Mouse (Mus musculus): ENCODE measurements at regions not wholly inside any gene's neighbourhood (a gene's known extent, or its start where the extent isn't known, plus 50 kb on each side); places are given as distances from the start of the nearest gene placed in this dataset.
"Not testable (repeated sequence)": the region's sequence is repeated elsewhere in the genome, so short reads cannot be mapped to it uniquely, and the experiment has no call there.

DNA sequence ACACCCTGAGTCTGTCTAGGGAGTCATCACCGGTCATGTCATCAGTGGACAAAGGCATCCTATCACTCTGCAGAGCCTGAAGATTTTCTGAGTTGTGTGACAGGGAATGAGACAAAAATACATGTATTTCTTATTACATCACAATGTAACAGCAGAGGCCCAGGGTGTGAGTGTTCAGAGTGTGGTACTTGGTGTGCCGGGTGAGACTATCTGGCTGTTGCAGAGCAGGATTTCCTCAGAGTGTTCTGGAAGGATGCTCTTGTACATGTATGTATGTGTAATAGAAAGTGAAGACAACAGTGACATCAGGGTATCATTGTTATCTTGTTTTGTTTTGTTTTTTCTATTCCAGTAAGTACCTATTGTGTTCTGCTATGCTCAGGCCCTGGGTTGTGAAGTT is 87.7 kb downstream of the Rhob start:
- no peak for DNase-seq (ENCODE audit: low spot score in 2 of 2)

DNA sequence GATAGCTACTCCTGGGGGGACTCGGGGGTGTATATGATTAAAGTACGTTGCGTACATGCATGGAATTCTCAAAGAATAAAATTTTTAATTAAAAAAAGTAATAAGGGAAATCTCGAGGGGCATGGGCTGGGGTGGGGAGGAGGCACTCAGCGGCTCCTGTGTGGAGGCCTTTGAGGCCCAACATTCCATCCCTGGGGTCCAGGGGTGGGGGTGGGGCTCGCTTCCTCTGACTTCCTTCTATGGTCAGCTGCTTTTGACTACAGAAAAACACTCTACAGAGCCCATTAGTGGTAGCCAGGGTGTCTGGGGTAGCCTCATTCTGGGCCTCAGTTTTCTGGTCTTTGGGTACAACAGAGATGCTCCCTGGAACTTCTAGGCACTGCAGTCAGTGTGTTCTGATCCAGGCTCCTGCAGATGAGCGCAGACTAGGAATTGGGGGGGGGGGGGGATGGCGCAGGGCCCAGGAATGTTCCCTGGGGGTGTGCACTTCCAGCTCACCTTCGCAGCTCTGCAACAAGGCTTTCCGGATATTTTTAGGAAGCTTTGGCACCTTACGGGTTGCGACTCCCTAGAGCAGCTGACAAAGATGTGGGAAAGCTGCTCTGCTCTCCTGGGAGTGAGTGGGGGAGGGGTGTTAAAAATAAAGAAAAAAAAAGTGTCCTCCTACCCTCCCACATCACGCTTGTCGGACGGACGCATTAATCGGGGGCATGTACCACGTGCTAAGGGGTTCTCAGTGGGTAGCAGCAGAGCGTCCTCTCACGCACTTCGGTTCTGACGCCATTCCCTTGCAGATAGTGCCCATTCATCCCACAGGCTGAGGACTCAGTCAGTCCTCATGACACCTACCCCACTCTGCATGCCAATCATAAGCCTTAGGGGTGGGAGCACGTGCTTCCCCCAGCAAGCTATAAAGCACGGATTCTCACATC is 89.1 kb downstream of the Rhob start:
- no peak for DNase-seq (ENCODE audit: low spot score in 2 of 2)

DNA sequence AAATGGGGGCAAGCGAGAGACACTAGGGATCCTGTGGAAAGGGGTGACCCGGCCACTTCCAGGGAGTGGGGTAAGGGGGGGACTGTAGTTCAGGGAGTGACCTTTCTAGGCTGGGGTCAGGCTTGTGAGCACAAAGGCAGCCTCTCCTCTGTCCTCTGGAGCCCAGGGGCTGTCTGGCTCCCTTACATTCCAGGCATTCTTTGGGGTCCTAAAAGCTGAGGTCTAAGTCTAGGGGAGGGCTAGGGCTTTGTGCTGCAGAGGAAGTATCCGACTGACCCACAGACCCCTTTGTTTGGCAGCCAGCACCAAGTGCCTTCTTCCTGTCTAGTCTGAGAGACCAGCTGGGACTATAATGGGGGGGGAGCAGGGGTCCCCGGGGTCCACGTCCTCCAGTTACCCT is 88.9 kb downstream of the Hs1bp3 start:
- no peak for DNase-seq (ENCODE audit: low spot score in 2 of 2)

DNA sequence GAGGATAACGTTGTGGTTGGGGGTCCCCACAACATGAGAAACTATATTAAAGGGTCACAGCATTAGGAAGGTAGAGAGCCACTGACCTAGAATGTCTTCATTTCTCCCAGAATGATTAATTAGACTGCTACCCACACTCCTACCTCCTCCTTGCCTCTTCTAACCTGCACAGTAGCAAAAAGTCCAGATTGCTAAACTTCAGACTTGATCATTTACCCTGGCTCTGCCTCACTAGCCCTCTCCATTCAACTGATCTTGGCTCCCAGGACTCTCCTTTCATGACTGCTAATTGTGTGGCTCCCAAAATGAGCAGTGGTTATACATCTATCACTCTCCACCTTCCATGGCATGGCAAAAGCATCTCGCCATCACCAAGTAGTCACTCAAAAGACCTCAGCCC is 88.1 kb downstream of the Hs1bp3 start:
- DNase-seq (ENCODE audit: low spot score in 2 of 2): no peak

DNA sequence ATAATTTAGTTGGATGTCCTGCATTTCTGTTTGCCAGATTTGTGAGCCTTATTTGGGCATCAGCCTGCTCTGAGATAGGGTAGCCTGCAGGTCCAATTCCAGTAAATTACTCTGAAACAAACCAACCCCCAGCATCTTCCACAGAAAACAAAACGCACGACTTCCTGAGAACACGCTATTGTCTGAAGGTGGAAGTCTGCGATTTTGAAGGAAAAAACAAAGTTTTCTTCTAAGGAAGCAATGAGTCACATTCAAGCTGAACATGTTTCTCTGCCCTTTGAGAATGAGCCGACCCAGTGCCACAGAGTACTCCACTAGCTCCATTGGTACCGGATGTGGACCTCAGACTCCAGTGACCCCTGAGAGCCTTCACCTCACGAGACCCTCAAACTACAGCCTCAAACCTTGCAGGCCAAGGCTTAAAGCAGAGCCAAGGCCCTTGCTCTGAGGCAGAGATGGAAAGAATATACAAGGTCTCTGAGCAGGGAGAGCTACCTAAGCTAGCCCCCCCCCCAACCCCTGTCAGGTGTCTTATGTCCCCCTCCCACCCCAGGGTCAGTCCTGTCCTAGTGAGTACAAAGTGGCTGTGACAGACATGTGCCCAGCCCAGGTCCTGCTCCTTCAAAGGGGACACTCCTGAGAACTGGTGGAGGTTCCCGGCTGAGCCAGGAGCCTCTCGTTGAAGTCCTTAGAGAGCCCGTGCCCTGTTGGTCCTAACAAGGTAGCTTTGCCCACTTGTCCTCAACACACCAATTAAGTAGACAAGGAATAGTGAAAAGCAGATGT is 87.3 kb downstream of the Hs1bp3 start:
- DNase-seq (ENCODE audit: low spot score in 2 of 2): no peak

DNA sequence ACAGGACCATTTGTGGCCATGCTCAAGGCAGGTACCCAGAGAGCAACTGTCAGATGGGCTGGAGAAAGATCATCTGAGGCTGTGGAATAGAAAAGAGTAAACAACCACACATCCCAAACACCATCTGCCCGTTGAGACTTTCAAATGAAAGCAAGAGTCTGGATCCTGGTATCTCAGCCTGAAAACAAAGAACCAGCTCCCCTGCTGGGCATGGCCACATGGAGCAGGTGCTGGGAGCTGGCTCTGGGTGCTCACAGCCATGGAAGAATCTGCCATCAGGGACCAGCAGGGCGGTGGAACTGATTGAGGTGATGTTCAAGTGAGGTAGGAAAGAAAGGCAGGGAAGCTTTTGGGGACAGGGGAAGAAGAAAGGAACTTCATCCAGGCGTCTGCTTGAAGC is 85.6 kb downstream of the Hs1bp3 start:
- DNase-seq (ENCODE audit: low spot score in 2 of 2): no peak

DNA sequence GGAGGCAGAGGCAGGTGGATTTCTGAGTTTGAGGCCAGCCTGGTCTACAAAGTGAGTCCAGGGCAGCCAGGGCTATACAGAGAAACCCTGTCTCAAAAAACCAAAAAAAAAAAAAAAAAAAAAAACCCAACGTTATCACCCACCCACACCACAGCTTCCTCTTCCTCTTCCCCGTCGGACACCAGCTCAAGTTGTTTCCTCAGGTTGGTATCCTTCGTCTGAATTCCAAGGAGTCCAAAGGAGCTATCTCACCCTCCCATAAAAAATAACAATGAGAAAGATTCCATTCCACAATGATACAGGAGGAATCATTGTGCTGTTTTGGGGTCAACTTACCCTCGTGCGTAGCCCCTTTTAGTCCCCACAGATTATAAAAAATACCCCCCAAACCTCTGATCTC is 83.2 kb downstream of the Hs1bp3 start:
- DNase-seq (ENCODE audit: low spot score in 2 of 2): not testable (repeated sequence)

DNA sequence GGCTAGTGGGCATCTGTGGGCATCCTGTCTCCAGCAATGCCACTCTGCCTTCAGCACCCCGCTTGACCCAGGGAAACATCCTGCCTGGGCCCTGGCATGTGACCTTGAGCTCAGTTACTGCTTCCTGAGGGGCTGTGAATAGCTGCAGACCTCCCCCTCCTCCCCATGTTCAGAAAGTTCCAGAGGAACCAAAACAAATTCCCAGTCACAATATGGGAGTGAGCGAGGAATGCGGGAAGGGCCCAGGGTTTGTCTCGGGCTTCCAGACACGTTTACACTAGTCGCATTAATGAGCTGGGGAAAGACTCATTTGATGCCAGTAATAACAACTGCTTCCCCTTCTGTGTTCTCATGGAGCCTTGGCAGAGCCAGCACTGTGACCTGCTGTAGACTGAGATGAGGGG is 81.7 kb downstream of the Hs1bp3 start:
- DNase-seq (ENCODE audit: low spot score in 2 of 2): no peak

DNA sequence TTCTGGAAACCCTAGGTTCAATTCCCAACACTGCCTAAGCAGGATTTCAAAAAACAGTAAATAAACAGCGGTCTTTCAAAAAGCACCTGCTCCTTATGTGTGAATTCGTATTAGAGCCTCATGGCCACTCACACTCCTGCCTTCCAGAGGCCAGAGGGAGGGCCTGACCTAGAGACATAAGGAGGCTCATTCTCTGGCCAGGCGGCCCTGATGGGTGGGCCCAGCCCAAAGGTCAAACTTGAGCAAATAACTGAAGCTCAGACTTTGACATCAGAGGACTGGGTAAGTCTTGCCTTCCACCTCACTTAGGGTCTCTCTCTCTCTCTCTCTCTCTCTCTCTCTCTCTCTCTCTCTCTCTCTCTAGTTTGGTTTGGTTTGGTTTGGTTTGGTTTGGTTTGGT is 80.7 kb downstream of the Hs1bp3 start:
- no peak for DNase-seq (ENCODE audit: low spot score in 2 of 2)

Measured in gastrocnemius, postnatal 4 days (tissue).